Mouse (Mus musculus): Measurements from ENCODE around the gene Filip1l. TPM values are rescaled to one million over a fixed set of nuclear protein-coding genes. Genes with fewer than 3 reads are reported as not detected.

Gene Filip1l
- polyA plus RNA-seq, 1 experiment from 2014 or later: 4.2 TPM

DNA sequence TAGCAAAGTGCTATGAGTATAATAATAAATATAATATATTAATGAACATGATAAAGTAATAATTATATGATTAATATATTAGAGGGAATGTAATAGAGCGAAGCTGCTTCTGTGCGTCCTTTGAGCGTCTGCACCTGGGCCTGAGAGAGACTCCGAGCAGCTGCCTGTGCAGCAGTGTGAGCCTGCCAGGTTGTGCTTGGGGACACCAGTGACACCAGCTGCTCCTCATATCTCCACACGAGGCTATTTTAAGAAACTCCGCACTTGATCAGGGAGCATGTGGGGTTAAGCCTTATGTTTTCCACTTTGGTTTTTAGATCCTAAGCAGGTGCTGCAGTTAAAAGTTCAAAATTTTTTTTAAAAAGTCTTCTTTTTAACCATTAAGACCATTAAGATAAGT is 4.1 kb downstream of the Filip1l start:
- H3K4me1 ChIP-seq (replicated peaks): peaks cover 12% of the 10 kb centered on the region; the same call in 1 of the 2 replicates
- no peak overlapping the region for H3K4me3 ChIP-seq
- H3K36me3 ChIP-seq: no peaks in the 10 kb centered on the region
- H3K9ac ChIP-seq: no peak overlapping the region
- no peaks in the 10 kb centered on the region for H3K27me3 ChIP-seq
- no peak for ATAC-seq (ENCODE audit: low read depth)
- no peak overlapping the region for H3K27ac ChIP-seq (replicated peaks)
- WGBS: 82% methylated on average over 6 of the region's 6 CpGs
- H3K9me3 ChIP-seq: no peaks in the 10 kb centered on the region
- no peak overlapping the region for H3K4me2 ChIP-seq

DNA sequence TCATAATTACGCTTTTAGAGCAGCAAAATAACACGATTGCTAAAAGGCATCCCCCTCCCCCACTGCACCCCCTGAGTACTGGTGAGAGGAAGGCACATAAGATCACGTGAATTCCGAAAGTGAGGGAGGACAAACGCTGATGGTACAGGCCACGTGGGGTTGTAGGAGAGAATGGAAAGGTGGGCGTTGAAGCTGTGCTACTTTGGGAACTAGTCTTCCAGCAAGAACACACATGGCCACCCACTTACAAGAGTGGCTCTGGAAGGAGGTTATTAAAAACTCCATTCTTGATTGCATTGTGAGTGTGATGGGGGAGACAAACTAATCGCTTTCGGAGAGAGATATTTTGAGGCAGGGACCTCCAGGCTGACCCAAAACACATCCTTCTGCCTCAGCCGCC is 6.4 kb downstream of the Filip1l start:
- ATAC-seq (ENCODE audit: low read depth): no peak
- no peaks in the 10 kb centered on the region for H3K36me3 ChIP-seq
- H3K27me3 ChIP-seq: no peaks in the 10 kb centered on the region
- H3K4me2 ChIP-seq: no peak overlapping the region
- no peak overlapping the region for H3K4me3 ChIP-seq
- H3K9ac ChIP-seq: no peak overlapping the region
- H3K9me3 ChIP-seq: no peaks in the 10 kb centered on the region
- 87% methylated on average over 10 of the region's 10 CpGs for WGBS
- H3K27ac ChIP-seq (replicated peaks): no peak overlapping the region
- H3K4me1 ChIP-seq (replicated peaks): peaks cover 14% of the 10 kb centered on the region

DNA sequence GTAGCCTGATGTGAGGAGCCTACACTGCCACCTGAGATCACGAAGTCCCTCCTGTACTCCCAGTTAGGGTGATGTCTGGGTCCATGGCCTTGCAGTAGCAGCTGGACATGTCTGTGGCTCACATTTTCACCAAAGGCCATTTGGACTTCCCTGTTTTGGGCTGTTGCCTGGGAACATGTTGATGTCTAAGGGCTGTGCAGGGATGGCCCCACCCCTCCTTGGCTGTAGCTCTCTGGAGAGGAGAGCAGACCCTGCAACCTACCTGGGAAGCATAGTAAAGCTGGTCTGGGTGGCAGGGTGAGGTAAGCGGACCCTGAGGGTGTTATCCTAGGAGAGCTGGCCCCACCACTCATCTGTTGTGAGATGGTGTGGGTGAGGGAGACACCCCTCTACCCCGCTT is 7.9 kb downstream of the Filip1l start:
- no peak for ATAC-seq (ENCODE audit: low read depth)

DNA sequence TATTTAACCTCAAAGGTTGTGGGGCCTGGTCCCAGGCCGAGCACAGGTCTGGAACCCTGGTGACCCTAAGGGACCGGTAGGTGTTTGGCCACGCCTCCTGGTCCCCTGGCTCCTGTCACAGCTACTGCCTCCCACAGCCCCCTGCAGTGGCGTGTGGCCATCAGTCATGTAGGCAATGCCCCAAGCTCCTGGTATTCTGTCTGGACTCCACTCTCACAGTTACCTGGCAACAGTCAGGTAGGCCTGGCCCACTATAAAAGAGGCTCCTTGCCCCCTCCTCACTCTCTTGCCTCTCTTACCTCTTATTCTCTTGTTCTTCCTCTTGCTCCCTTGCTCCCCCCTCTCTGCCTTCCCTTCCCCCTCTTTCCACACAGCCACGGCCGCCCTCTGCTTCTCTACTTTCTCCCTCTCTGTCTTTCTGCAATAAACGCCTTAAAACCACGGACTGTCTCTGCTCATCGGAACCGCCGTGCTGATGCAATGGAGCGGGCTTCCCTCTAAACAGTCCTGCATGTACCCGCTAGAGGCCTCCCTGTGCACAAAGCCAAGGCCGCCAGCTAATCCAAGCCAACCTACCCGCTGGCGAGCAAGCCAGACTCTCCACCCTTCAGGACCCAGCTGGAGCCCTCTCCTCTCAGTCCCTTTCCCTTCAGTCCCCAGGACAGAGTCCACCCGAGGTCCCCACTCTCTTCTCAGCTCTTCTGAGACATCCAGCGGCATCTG is 9.9 kb downstream of the Filip1l start:
- peak overlapping the region; percentile 47; the same call in 1 of the 2 replicates for H3K9ac ChIP-seq
- H3K36me3 ChIP-seq: no peaks in the 10 kb centered on the region
- H3K27me3 ChIP-seq: no peaks in the 10 kb centered on the region
- H3K4me2 ChIP-seq: peak overlapping the region; percentile 42
- H3K9me3 ChIP-seq: no peaks in the 10 kb centered on the region
- H3K4me3 ChIP-seq: no peak overlapping the region
- WGBS: 35% methylated on average over 18 of the region's 18 CpGs
- ATAC-seq (ENCODE audit: low read depth): peak; percentile 81
- peaks cover 32% of the 10 kb centered on the region for H3K4me1 ChIP-seq (replicated peaks)
- H3K27ac ChIP-seq (replicated peaks): peak overlapping the region; percentile 33; the same call in 1 of the 2 replicates

More for the DNA sequence above, 7.9 kb downstream of the Filip1l start:
- no peaks in the 10 kb centered on the region for H3K36me3 ChIP-seq
- WGBS: 90% methylated on average over 3 of the region's 3 CpGs
- H3K9me3 ChIP-seq: no peaks in the 10 kb centered on the region
- peaks cover 21% of the 10 kb centered on the region for H3K4me1 ChIP-seq (replicated peaks)
- no peak overlapping the region for H3K9ac ChIP-seq
- no peak overlapping the region for H3K4me3 ChIP-seq
- H3K4me2 ChIP-seq: no peak overlapping the region
- H3K27ac ChIP-seq (replicated peaks): no peak overlapping the region
- no peaks in the 10 kb centered on the region for H3K27me3 ChIP-seq

DNA sequence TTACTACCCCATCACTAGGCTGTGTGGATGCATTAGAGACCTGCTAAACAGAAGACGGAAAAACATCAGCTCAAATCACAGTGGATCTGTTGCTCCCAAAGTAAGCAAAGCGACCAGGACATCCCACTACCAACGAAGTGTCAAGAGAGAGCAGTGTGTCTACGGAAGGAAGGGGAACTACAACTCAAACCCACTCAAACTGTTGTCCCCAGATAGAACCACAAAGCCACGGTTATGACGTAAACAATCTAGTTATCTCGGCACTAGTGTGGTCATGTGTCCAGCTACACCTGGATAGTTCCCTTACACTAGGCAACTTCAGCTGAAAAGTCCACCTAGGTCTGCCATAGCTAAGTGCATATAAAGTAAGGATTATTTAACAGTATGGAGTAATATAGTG is 11.6 kb downstream of the Filip1l start:
- ATAC-seq (ENCODE audit: low read depth): no peak

DNA sequence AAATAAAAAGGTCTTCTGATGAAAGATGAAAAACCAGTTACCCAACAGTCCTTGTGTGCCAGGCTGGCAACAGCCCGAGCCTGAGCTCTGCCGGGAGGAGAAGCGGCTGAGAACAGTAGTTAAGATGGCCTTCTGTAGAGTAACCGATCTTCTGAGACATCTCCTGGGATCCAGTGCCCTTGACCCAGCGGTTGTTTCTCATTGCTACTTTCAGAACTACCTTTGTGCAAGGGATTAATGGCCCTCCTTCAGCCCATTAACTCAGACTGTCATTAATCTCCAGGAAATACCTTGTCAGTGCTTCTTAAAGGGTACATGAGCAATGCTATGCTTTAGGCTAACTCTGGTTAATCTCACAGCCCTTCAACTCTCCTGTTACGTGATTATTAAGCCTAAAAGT is 13.2 kb downstream of the Filip1l start:
- Histone ChIP-seq H3K4me1 (replicated peaks) (peaks cover 29% of the 10 kb centered on the region), H3K9ac (no peak overlapping the region), H3K36me3 (no peaks in the 10 kb centered on the region), H3K27me3 (no peaks in the 10 kb centered on the region), H3K4me2 (no peak overlapping the region), H3K4me3 (no peak overlapping the region), H3K9me3 (no peaks in the 10 kb centered on the region), H3K27ac (replicated peaks) (no peak overlapping the region)
- no peak for ATAC-seq (ENCODE audit: low read depth)
- WGBS: 43% methylated on average over 6 of the region's 6 CpGs

More for the DNA sequence above, 11.6 kb downstream of the Filip1l start:
- Histone ChIP-seq H3K9ac (no peak overlapping the region), H3K27me3 (no peaks in the 10 kb centered on the region), H3K4me2 (no peak overlapping the region), H3K9me3 (no peaks in the 10 kb centered on the region), H3K36me3 (no peaks in the 10 kb centered on the region), H3K27ac (replicated peaks) (no peak overlapping the region), H3K4me1 (replicated peaks) (peaks cover 29% of the 10 kb centered on the region), H3K4me3 (no peak overlapping the region)
- 84% methylated on average over 7 of the region's 7 CpGs for WGBS

DNA sequence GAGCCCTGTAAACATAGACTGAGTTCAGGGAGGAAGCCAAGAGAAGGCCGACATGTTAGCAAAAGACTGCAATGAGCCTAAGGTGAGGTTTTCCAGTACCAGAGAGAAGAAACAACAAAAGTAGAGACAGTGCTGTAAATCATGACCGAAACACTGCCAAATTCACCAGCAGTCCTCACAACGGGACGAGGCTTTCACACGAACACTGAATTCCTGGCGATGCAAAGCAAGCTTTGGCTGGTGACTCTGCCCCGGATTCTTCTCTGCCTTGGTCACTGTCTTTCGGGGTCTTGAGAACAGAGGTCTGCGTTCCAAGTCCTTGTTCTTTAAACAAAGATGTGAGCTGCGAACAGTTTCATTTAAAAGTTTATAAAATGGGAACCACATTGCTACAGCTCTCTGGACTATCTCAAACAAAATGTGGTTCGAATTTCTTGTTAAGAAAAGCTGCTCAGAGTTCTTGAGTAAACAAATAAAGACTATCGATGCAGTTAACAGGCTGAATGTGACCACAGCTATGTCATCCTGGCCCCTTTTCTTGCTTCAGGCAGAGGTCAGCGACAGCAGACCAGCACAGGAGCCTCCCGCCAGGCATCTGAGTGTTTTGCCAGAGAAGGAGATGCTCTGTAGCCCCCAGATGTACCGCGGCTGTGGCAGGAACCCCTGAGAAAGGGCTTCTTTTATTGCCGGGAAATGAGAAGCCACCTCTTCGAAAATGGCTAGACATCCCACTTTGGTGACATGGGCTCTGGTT is 14.2 kb downstream of the Filip1l start:
- no peak overlapping the region for H3K4me2 ChIP-seq
- peaks cover 29% of the 10 kb centered on the region for H3K4me1 ChIP-seq (replicated peaks)
- H3K27ac ChIP-seq (replicated peaks): no peak overlapping the region
- no peaks in the 10 kb centered on the region for H3K27me3 ChIP-seq
- no peak overlapping the region for H3K4me3 ChIP-seq
- no peak overlapping the region for H3K9ac ChIP-seq
- no peak for ATAC-seq (ENCODE audit: low read depth)
- no peaks in the 10 kb centered on the region for H3K9me3 ChIP-seq
- no peaks in the 10 kb centered on the region for H3K36me3 ChIP-seq
- 62% methylated on average over 18 of the region's 18 CpGs for WGBS

DNA sequence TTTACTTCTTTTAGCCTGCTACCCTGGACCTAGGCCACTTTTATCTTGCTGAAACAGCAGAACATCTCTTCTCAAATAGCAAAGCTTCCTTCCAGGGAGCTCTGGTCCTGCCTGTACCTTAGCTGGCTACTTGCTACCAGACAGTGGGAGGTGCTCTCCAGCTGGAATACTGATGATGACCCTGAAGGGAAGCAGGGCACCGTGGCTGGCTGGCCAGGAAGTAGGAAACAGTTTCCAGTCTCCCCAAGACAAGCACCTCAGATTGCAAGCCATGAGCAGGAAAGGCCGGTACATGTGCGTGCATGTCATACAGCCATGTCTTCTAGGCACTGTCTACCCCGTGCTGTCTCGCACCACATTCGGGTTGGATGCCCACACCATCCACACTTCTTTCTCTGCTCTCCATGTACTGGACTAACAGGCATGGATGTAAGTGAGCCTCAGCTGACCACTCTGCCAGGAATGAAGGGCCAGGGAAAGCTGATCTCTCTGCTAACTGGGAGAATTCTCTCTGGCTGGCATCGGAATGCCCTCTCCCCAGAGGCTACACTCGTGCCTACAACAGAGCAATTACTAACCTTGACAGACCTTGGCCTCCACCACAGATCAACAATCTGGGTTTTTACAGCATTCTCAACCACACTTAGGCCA is 17.1 kb downstream of the Filip1l start:
- Histone ChIP-seq H3K27me3 (no peaks in the 10 kb centered on the region), H3K9me3 (no peaks in the 10 kb centered on the region), H3K4me1 (replicated peaks) (0 out of 2 replicates have a peak, but pooled peaks cover 12% of the 10 kb centered on the region), H3K27ac (replicated peaks) (no peak overlapping the region), H3K36me3 (no peaks in the 10 kb centered on the region), H3K9ac (no peak overlapping the region), H3K4me3 (no peak overlapping the region), H3K4me2 (no peak overlapping the region)
- 92% methylated on average over 8 of the region's 8 CpGs for WGBS
- no peak for ATAC-seq (ENCODE audit: low read depth)

DNA sequence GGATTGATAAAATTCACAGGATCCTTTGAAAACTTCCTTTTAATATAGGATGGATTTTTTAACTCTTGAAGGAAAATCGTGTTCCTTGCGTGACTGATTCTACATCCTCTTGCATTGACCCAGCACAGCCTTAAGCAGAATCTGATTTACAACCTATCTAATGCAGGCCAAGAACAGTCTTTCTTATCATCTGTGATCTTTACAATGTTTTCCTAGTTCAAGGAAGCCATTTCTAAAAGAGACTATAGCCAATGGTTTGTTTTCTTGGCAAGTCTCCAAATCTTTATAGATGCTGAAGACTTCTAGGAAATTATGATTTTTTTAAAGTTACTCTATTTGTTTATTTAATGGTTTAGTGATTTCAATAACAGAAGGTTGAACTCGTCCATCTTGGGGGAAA is 19.3 kb downstream of the Filip1l start:
- no peak overlapping the region for H3K4me3 ChIP-seq
- H3K27ac ChIP-seq (replicated peaks): no peak overlapping the region
- H3K4me1 ChIP-seq (replicated peaks): no peaks in the 10 kb centered on the region
- 83% methylated on average over 3 of the region's 3 CpGs for WGBS
- no peak for ATAC-seq (ENCODE audit: low read depth)
- H3K27me3 ChIP-seq: no peaks in the 10 kb centered on the region
- no peaks in the 10 kb centered on the region for H3K36me3 ChIP-seq
- no peak overlapping the region for H3K9ac ChIP-seq
- H3K9me3 ChIP-seq: no peaks in the 10 kb centered on the region
- H3K4me2 ChIP-seq: no peak overlapping the region

DNA sequence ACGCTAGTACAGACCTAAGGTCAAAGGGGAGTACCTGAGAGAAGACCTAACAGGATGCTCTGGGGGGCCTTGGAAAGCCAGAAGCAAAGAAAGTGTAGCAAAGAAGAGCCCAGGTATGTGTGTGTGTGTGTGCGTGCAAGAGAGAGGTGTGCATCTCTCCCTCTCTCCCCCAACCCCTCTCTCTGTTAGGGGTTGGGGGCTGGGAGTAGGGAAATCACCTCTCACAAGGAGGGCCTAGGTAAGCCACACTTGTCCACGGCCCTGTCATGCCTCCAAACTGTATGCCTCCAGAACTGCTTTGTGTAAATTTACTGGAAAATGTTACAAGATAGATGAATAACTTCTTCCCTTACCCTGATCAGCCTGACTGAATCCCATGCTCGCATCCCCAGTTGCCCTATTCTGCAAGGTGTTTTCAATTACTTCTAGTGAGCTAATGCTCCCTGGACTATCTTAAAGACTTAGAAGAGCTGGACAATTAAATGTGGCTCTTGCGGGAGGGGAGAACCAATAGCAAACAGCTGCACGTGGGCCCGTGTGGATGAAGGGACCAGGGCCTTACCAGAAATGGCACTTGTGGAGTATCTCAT is 22.4 kb downstream of the Filip1l start:
- Histone ChIP-seq H3K4me1 (replicated peaks) (no peaks in the 10 kb centered on the region), H3K9me3 (no peaks in the 10 kb centered on the region), H3K27ac (replicated peaks) (no peak overlapping the region), H3K4me3 (no peak overlapping the region), H3K4me2 (no peak overlapping the region), H3K27me3 (no peaks in the 10 kb centered on the region), H3K9ac (no peak overlapping the region), H3K36me3 (no peaks in the 10 kb centered on the region)
- ATAC-seq (ENCODE audit: low read depth): 0 out of 2 replicates have a peak, but pooled peaks have one; percentile 40
- 80% methylated on average over 7 of the region's 7 CpGs for WGBS

DNA sequence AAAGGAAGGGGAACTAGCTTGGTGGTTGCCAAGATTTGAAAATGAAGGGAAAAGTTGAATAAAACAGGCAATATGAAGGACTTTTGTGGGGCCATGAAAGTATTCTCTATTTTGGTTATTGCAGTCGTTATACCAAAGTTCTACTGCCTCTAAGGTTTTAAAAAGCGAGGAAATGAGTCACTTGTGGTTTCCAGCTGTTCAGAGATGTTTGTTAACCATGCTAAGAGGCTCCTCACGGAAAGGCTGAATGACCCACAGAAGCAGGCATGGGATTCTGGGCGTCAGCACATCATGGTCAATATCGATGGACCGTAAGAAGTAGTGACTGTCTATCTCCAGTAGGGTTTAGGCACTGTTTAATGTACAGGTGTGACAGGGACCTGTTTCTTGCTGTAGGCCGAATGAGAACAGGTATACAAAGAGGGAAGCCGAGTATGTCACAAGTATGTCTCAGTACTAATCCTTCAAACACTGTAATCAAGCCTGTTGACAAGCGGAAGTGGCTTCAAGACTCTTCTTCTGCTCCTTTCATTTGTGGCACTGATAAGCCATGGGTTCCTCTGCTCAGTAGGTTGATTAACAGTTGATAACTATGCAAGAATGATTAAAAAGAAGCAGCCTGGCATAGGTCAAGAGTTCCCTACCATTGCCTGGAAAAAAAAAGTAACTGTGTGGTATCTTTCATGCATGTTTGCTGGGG is 25.9 kb downstream of the Filip1l start:
- Histone ChIP-seq H3K4me1 (replicated peaks) (no peaks in the 10 kb centered on the region), H3K9me3 (no peaks in the 10 kb centered on the region), H3K27ac (replicated peaks) (no peak overlapping the region), H3K36me3 (no peaks in the 10 kb centered on the region), H3K4me3 (no peak overlapping the region), H3K4me2 (no peak overlapping the region), H3K9ac (no peak overlapping the region), H3K27me3 (no peaks in the 10 kb centered on the region)
- WGBS: 89% methylated on average over 9 of the region's 9 CpGs
- ATAC-seq (ENCODE audit: low read depth): no peak

All from neural tube, embryonic 13.5 days (tissue).